Mouse (Mus musculus): ENCODE data around the gene Plekha4. TPM values are rescaled to one million over a fixed set of nuclear protein-coding genes. Genes with fewer than 3 reads are reported as not detected.
"Not testable (repeated sequence)": the region's sequence is repeated elsewhere in the genome, so short reads cannot be mapped to it uniquely, and the experiment has no call there.

Gene Plekha4
- total RNA-seq (2021) = 1 to 10 TPM; 3.7 to 5.2 TPM

- intact Hi-C loops (cut with DNase I) = loop anchor here (5.0 kb wide), 1 partner anchor 49 kb away; no protein-coding TSS in a partner anchor
Measured at GRCm38 (mm10) chr7:45525809-45526473, at the start of gene Plekha4, which contains the start of gene Ppp1r15a. Gene Plekha4 (plus strand): TSS chr7:45526330. Gene Ppp1r15a (minus strand): TSS chr7:45526268.

DNA sequence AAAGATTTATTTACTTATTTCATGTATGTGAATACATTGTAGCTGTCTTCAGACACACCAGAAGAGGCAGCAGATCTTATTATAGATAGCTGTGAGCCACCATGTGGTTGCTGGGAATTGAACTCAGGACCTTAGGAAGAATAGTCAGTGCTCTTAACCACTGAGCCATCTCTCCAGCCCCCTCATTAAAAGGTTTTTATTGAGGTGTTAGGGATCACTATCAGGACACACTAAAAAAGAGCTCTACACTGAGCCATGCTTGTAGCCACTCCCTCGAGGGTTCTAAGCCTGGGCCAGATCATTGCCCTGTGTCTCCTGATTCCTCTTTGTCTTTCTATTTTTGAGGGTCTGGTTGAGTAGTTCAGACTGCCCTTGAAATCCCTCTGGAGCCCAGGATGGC lies 49.7 kb upstream of the Plekha4 start:
- intact Hi-C loops (cut with DNase I) = loop anchor here (2.0 to 10.0 kb wide), 3 partner anchors 51 to 208 kb away; partner anchors contain the start of genes Ntn5, Plekha4 and Ppp1r15a

More at GRCm38 (mm10) chr7:45525809-45526473, at the start of gene Plekha4, which contains the start of gene Ppp1r15a:
- DNase-seq (ENCODE audit: low spot score in 2 of 2) = peak; percentile 94 to 95

GRCm38 (mm10) chr7:45477003-45477402 lies 49.1 kb upstream of the Plekha4 start:
- DNase-seq (ENCODE audit: low spot score in 2 of 2) = peak; percentile 40 to 52
- intact Hi-C loops (cut with DNase I) = loop anchor here (2.0 to 10.0 kb wide), 3 partner anchors 50 to 208 kb away; partner anchors contain the start of genes Ntn5, Plekha4 and Ppp1r15a

More for the DNA sequence above, 49.7 kb upstream of the Plekha4 start:
- no peak for DNase-seq (ENCODE audit: low spot score in 2 of 2)

DNA sequence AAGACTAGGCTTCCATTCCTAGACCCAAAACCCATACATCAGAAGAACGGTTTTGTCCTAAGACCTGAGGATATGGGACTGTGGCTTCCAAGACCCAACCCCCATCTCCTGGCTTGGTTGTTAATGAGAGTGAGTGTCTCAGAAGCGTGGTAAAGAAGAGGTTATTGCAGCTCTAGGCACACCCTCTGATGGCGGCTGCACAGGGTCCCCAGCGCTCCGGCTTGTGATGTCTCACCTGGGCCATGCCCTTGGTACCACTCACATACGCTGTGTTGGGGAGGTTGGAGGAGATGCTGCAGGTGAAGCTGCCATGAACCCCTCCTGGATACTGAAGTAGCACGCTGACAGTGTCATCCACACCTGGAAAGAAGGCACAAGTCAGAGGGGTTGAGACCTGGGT lies 47.4 kb upstream of the Plekha4 start:
- no peak for DNase-seq (ENCODE audit: low spot score in 2 of 2)
- intact Hi-C loops (cut with DNase I) = loop anchor here (5.0 to 10.0 kb wide), 2 partner anchors 49 to 206 kb away; partner anchors contain the start of genes Ntn5, Plekha4 and Ppp1r15a

- DNase-seq (ENCODE audit: low spot score in 2 of 2); intact Hi-C loops (cut with DNase I): not testable (repeated sequence)
Measured at GRCm38 (mm10) chr7:45480310-45480709, 45.8 kb upstream of the Plekha4 start.

DNA sequence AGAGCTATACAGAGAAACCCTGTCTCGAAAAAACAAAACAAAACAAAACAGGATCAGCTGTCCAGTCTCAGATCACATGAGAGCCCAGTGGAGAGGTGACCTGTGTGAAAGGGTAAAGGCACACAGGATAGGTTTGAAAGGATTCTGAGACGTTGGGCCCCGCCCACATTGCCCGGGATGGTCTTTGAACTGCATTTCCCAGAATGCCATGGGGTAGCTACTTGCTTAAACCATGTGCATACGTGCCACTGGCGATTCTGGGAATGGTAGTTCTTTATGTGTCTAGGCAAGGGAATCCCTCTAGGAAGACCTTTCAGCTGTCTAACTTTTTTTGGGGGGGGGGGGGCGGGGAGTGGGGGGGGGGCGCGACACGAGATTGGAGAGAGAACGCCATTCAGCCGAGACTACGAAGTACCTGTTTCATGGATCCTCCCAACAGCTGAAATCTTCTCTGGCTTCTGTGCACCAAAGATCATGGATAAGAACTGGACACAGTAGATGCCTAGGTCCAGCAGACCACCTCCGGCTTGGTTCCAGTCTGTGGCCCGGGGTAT lies 44.7 kb upstream of the Plekha4 start, which contains the start of gene Tulp2:
TSS of gene Tulp2 (plus strand) at position 504 of the 554 bp plus-strand sequence.
- intact Hi-C loops (cut with DNase I) = no loop called here
- peak; percentile 45 to 48 for DNase-seq (ENCODE audit: low spot score in 2 of 2)

DNA sequence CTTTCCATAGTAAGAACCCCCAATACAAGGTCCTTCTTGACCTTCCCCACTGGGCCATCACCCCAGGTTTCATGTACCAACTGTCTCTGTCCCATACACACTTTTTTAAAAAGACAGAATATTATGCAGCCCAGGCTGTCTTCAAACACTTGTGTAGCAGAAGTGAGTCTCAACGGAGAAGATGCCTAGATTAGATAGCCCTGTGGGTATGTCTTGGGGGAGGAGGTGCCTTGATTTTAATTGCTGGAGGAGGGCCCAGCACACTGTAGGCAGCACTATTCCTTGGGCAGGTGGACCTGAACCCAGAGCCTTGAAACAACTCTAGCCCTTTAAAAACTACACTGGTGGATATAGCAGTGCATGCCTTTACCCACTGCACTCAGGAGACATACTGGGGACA lies 44.0 kb upstream of the Plekha4 start:
- intact Hi-C loops (cut with DNase I) = no loop called here

GRCm38 (mm10) chr7:45484985-45485384 lies 41.1 kb upstream of the Plekha4 start:
- DNase-seq (ENCODE audit: low spot score in 2 of 2); intact Hi-C loops (cut with DNase I): not testable (repeated sequence)

More for the DNA sequence above, 44.0 kb upstream of the Plekha4 start:
- no peak for DNase-seq (ENCODE audit: low spot score in 2 of 2)

- intact Hi-C loops (cut with DNase I) = no loop called here
Measured at GRCm38 (mm10) chr7:45486158-45486557, 40.0 kb upstream of the Plekha4 start.

GRCm38 (mm10) chr7:45486761-45487415 lies 39.2 kb upstream of the Plekha4 start, which contains the start of gene Gm45808:
Gene Gm45808 (minus strand): TSS chr7:45486811.
- DNase-seq (ENCODE audit: low spot score in 2 of 2) = no peak
- intact Hi-C loops (cut with DNase I) = no loop called here

More at GRCm38 (mm10) chr7:45486158-45486557, 40.0 kb upstream of the Plekha4 start:
- DNase-seq (ENCODE audit: low spot score in 2 of 2) = no peak

- intact Hi-C loops (cut with DNase I) = no loop called here
- DNase-seq (ENCODE audit: low spot score in 2 of 2) = no peak
Measured at GRCm38 (mm10) chr7:45487861-45488292, 38.3 kb upstream of the Plekha4 start.

DNA sequence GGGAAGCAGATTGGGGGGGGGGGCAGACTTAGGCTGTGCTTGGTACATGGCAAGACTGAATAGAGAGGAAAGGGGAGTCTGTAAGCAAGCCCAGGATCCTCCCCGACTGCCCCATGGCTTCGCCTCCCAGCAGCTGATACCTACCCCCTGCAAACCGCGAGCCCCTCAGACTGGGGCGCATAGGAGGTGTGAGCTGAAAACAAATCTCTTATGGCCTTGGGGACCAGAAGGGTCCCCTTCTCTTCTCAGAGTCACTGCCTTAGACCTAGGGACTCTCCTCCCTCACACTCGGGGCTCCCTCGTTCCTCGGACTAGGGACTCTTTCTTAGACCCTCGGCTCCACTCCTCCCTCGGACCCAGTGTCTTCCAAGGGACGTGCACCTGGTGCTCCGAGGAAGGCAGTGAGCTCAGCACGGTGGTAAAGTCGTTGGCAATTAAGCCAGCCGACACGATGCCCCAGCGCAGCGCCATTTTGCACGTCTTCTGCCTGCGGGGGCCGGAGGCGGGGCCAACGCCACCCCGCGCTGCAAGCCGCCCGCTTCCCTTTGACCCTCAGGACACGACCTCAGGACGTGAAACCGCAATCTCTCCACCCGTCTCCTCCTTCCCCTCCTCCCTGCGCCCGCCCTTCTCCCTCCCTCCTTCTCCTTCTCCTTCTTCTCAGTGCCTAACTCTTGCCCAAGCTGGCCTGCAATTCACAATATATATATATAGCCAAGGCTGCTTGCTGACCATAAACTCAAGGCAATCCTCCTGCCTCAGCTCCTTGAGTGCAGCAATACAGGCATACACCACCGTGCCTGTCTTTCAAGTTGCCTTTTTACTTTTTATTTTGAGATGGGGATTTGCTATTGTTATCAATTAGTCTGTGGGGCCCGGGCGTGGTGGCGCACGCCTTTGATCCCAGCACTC lies 37.6 kb upstream of the Plekha4 start, which contains the start of gene Dhdh:
TSS of gene Dhdh (minus strand) at position 513 of the 912 bp plus-strand sequence.
- intact Hi-C loops (cut with DNase I) = no loop called here
- peak; percentile 41 to 45 for DNase-seq (ENCODE audit: low spot score in 2 of 2)

DNA sequence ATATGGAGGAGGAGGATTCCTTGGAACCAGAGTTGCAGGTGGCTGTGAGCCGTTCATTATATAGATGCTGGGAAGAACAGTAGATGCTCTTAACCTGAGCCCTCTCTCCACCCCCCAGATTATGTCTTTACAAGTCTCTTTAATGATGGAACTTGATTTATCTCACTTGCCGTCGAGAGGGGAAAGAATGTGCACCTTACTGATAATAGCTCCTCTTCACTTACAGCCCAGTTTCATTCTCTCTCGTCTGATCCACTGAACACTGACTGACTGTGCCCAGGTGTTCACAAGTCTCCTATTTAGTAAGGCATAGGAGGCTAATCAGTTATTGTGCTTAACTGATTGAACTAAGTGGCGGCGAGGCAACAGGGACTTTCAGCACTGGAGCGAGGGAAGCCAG lies 36.6 kb upstream of the Plekha4 start:
- DNase-seq (ENCODE audit: low spot score in 2 of 2) = no peak
- intact Hi-C loops (cut with DNase I) = no loop called here

- DNase-seq (ENCODE audit: low spot score in 2 of 2) = no peak
- intact Hi-C loops (cut with DNase I) = no loop called here
Measured at GRCm38 (mm10) chr7:45490822-45491221, 35.3 kb upstream of the Plekha4 start.

- intact Hi-C loops (cut with DNase I) = no loop called here
- no peak for DNase-seq (ENCODE audit: low spot score in 2 of 2)
Measured at GRCm38 (mm10) chr7:45491264-45491663, 34.9 kb upstream of the Plekha4 start.

DNA sequence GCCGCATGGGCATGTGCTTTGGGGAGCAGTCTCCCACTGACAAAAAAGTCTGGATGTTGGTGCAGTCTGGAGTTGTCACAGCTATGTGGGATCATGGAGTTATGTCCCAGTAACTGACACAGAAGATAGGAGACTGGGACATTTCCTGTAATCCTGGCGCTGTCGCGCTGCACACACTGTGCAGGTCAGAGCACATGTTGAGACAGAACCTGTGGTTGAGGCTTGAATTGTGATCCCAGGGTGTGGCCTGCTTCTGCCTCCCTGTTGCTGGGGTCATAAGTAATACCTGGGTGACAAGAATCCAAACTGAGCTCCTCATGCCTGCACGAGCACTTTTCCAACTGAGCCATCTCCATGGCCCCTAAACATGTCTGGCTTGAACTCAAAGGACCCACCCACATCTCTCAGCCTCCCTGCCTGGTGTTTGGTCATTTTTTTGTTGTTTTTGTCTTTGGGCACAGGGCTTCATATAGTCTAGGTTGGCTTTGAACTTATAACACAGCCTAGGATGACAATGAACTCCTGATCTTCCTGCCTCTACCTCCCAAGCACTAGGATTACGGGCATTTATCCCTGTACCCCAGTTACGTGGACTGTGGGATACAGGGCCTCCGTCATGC lies 33.8 kb upstream of the Plekha4 start:
- DNase-seq (ENCODE audit: low spot score in 2 of 2) = no peak
- intact Hi-C loops (cut with DNase I) = no loop called here

DNA sequence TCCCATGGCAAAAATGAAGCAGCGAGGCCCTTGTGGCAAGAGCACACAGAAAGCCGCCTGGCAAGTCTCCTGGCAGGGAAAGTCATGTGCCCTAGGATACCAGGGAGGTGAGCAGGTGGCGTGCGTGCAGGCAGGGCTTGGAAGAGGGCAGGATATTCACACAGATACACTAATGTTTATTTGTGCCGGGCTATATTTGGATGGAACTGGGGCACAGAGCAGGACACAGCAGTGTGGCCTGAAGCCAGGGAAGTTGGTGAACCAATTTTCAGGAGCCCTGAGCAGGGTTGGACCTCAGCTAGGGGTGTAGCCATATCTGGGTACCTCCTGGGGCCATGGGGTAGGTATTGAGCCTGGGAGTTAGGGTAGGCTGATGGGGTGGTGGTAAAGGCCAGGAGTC lies 33.2 kb upstream of the Plekha4 start:
- DNase-seq (ENCODE audit: low spot score in 2 of 2) = no peak
- intact Hi-C loops (cut with DNase I) = no loop called here

DNA sequence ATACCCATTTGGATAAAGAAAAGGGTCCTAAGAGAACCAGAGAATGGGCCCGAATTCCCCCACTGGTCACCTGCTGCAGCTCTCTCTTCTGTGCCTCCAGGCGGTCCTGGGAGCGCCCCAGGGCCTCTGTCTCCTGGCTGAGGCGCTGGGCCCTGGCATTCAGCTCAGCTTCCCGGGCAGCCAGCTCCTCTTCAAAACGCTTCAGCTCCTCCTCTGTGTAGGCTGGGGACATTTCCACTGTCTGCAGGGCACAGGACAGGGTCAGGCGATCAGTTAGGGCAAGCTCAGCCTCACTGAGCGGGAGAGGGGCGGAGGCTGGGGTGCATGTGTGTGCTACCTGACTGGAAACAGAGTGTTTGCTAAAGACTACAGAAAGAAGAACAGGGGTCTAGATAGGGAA lies 31.6 kb upstream of the Plekha4 start:
- intact Hi-C loops (cut with DNase I) = no loop called here
- no peak for DNase-seq (ENCODE audit: low spot score in 2 of 2)
